Mouse (Mus musculus): ENCODE data around the gene Pomp.

The Pomp gene

GRCm38 (mm10) chr5:147860449-147861261 lies at the start of gene Pomp:
TSS of gene Pomp (plus strand) at chr5:147860461.
- peak; percentile 82 to 85 for DNase-seq

- DNase-seq: no peak
These were observed 47.8 kb upstream of the Pomp start for GRCm38 (mm10) chr5:147812255-147813040.

- no peak for DNase-seq
These were observed 45.3 kb upstream of the Pomp start for GRCm38 (mm10) chr5:147814971-147815370.

GRCm38 (mm10) chr5:147815592-147815991 lies 44.7 kb upstream of the Pomp start:
- no peak for DNase-seq

- DNase-seq: no peak
These were observed 43.8 kb upstream of the Pomp start for GRCm38 (mm10) chr5:147816465-147816864.

GRCm38 (mm10) chr5:147817747-147818496 lies 42.3 kb upstream of the Pomp start:
- no peak for DNase-seq

GRCm38 (mm10) chr5:147818866-147819265 lies 41.4 kb upstream of the Pomp start:
- DNase-seq: no peak

- no peak for DNase-seq
These were observed 40.4 kb upstream of the Pomp start for GRCm38 (mm10) chr5:147819895-147820294.

- no peak for DNase-seq
These were observed 36.1 kb upstream of the Pomp start for GRCm38 (mm10) chr5:147824021-147824605.

GRCm38 (mm10) chr5:147825375-147825969 lies 34.8 kb upstream of the Pomp start:
- DNase-seq: no peak

- no peak for DNase-seq
These were observed 34.2 kb upstream of the Pomp start for GRCm38 (mm10) chr5:147826091-147826490.

- DNase-seq: no peak
These were observed 33.7 kb upstream of the Pomp start for GRCm38 (mm10) chr5:147826546-147826945.

GRCm38 (mm10) chr5:147828846-147829245 lies 31.4 kb upstream of the Pomp start:
- DNase-seq: no peak

GRCm38 (mm10) chr5:147832842-147833241 lies 27.4 kb upstream of the Pomp start:
- no peak for DNase-seq

- no peak for DNase-seq
These were observed 25.3 kb upstream of the Pomp start for GRCm38 (mm10) chr5:147834841-147835500.

- no peak for DNase-seq
These were observed 20.8 kb upstream of the Pomp start for GRCm38 (mm10) chr5:147839418-147839817.

- no peak for DNase-seq
These were observed 16.9 kb upstream of the Pomp start for GRCm38 (mm10) chr5:147843340-147843739.

GRCm38 (mm10) chr5:147845319-147845718 lies 14.9 kb upstream of the Pomp start:
- no peak for DNase-seq

- DNase-seq: no peak
These were observed 12.9 kb upstream of the Pomp start for GRCm38 (mm10) chr5:147847361-147847760.

GRCm38 (mm10) chr5:147848164-147848863 lies 11.9 kb upstream of the Pomp start:
- DNase-seq: peak in 1 of 2 experiments; percentile 57

- no peak for DNase-seq
These were observed 10.1 kb upstream of the Pomp start for GRCm38 (mm10) chr5:147850194-147850593.

Data from spleen, adult 18-20 months (tissue).